In genomic region chr9:122633484-122633883, GRCm38 (mm10) we compare ENCODE assay signal across 15 mouse cellular contexts.
"Had no signal": no experiment of that assay in that cellular context is flagged by ENCODE, and none has a peak within 500 bp of the region (broad histone marks: within the 10 kb centered on the region; RNA-seq: fewer than 3 reads in every experiment).

No protein-coding gene starts in this region.

- DNase-seq: right cerebral cortex, adult 18-20 months; right cerebral cortex, postnatal 14 days; right cerebral cortex, postnatal 25 days; right cerebral cortex, postnatal 4 days; spleen, adult 18-20 months; thymus, adult 18-20 months; thymus, adult 2 months; thymus, postnatal 14 days; thymus, postnatal 25 days; thymus, postnatal 36 days; thymus, postnatal 4 days had no signal

- H3K27ac ChIP-seq: neural tube, embryonic 13.5 days; neural tube, embryonic 15.5 days; stomach, embryonic 15.5 days; stomach, postnatal 0 days had no signal

- H3K4me3 ChIP-seq: neural tube, embryonic 13.5 days; neural tube, embryonic 15.5 days; stomach, embryonic 15.5 days had no signal
